Mouse (Mus musculus) thymus, postnatal 10 days (tissue): ENCODE results near the gene Eva1a.

Source experiments
- DNase-seq, 2 experiments: peaks; one replicate each; pipeline ENCODE4 v3.0.0; 2021; ENCODE audit warnings: low spot score in 2 of 2

Eva1a gene

DNA sequence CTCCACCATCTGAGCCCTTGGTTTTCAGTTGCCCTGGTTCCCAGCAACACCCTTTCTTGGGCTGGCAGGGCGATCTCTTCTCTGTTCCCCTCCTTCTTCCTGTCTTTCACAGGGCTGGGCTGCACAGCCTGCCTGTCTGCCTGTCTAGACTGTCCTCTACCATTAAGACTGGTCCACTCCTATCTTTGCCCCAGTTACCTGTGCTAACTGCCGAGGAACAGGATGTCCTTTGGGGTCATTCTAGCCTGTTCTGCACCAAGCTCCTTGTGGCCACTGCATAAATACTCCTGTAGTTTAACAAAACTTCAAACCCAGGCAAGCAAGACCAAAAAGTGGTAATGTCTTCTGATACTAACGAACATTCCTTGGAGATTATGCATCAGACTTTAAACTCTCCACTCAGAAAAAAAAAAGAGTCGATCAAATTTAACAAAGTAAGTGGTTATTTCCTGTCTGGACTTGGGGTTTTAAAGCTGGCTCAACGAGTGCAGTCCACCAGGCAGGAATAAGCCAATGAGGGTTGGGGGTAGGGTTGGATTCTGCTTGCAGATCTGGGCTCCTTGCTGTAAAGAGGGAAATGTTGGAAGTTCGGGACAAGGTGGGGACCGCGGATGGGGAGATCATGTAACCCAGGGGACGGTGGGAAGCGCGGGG lies at the start of gene Eva1a:
TSS of gene Eva1a (plus strand) at position 210 of the 654 bp plus-strand sequence.
- DNase-seq: no peak

DNA sequence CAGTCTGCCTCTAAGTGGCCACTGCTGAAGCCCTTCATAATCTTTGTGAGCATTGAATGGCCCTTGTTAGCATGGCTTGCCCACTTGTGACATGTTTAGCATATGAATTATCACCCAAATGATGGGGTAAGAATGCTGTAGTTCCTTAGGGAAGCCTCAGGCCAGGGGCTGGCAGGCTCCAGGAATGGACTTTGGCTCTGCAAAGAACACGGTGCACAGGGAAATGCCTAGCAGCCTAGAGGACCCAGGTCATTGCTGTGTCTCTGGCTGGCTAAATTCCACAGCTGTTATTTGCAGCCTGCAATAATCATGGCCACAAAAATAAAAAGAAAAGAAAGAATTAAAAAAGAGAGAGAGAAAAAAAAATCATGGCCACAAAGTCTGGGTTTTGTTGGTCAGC lies 28.5 kb upstream of the Eva1a start:
- no peak for DNase-seq

DNA sequence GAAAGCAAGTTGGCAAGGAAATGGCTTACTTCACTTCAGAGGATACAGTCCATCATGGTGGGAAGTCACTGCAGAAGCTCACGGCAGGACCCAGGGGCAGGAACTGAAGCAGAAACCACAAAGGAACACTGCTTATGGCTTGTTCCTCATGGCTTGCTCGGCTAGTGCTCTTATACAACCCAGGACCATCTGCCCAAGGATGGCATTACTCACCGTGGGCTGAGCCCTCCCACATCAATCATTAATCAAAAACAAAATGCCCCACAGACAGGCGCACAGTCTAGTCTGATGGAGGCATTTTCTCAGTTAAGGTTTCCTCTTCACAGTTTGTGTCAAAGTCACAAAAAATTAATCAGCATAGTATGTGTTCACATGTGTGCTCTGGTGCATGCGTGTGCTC lies 19.8 kb upstream of the Eva1a start:
- DNase-seq: no peak

DNA sequence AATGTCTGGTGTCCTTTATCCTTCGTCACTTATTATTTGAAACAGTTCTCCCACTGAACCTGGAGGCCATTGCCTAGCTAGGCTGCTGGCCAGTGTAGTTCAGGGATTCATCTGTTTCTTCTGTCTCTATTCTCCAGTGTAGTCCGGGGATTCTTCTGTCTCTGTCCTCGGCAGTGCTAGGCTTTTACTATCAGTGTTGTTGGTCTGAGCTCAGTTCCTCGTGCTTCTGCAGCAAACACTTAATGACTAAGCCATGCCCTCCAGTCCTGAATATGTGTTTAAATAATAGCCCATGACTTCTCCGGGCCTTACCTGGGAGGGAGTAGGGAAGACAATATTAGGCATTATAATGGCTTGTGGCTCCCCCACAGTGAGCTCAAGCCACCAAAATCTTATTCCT lies 19.3 kb upstream of the Eva1a start:
- no peak for DNase-seq

DNA sequence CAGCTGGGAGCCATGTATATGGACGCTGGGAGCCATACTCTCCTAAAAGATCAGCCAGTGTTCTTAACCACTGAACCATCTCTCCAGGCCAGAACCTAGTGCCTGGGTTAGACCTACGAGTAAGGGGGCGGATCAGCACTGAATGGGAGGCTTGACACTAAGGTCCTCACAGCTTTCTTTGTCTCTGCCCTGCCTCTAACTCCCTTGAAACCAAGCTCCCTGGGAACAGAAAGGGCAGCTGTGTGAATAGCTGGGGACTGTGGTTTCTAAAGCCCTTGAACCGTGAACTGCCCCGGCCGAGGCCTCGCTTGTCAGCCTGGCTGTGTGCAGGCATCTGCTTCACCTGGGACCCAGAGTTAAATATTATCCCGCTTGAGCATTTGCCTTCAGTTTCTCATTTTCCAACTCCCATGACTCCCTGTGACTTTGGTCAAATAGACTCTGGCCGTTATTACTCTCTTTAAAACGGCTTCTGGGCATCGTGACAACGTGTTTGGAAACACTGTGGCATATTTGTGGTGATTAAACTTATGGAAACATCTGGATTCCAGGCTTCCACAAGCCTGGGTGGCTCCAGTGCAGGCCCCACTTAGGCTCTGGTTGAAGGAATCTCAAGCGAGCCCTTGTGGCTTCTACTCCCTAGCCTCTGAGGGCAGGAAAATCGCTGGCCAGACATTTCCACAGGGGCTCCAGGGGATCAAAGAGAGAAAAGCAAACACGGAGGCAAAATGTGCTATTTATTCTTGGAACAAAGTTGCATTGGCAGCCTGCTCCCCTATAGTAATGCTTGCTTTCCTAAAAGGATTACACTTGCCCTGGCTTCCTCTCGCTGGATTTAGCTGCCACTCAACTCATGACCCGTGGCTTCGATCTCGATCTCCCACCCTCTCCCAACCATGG lies 11.0 kb upstream of the Eva1a start:
- DNase-seq: no peak

DNA sequence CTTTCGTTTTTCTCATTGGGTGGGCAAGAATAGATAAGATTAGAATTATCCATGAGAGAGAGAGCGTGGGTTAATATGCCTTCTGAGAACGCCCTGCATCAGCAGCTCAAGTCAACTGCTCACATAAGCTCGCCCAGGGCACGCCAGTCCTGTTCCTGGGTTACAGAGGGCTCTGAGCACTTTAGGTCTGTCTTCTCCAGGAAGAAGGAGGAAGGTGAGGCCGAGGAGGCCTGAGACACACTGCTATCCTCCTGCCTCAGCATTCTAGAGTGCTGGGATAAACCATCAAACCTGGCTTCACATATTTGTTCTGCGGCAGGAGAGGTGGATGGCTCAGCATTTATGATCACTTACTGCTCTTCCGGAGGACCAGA lies 10.3 kb upstream of the Eva1a start:
- DNase-seq: no peak

DNA sequence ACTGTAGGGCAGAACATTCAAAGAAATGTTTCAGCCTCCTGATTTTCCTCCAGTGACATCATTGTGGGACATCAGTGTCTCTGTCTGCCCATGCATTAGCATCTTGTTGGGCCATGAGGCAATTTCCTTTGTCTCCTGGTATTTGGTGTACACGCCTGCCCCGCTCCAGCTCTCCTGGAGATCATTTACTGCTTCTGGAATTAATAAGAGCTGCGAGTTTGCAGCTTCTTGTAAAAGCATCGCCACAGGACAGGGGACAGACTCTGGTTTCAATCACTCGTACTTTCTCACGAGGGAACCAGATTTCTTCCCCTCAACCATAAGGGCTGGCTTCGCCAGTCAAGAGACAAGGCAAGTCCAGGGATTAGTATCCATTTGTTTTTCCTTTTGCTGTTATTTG lies 3.6 kb upstream of the Eva1a start:
- DNase-seq: no peak

DNA sequence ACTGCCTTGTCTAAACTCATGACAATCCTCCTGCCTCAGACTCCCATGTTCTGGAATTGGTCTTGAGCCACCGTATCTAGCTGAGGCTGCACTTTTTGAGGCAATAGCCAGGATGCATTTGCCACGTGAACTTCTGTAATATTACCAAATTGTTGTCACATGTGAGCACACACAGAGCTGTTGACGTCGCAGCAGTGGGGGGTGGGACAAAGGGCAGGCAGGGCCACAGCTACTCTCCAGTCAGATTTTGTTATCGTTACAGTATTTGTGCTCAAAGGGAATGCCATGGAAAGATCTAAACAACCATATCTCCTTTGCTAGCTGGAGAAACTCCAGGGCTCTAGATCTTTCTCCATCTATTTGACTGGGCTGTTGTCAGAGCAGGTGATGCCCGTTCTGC lies 1.6 kb upstream of the Eva1a start:
- no peak for DNase-seq

DNA sequence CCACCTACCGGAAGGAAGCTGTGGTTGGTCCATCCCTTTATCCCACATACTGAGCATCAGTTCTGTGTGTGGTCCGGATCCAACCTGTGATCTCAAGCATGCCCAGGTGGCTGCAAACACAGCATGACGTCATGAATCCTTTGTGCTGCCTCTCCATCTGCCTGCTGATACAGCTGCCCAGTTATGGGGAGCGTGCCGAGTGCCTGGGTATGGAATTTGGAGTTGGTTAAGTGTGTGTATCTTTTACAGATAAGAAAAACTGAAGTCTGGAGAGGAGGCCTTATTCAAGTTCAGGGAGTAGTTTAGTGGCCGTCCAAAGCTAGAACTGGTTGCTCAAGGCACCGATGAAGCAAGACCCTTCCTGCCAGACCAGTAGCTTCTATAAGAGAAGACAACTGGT lies 875 bp upstream of the Eva1a start:
- no peak for DNase-seq

DNA sequence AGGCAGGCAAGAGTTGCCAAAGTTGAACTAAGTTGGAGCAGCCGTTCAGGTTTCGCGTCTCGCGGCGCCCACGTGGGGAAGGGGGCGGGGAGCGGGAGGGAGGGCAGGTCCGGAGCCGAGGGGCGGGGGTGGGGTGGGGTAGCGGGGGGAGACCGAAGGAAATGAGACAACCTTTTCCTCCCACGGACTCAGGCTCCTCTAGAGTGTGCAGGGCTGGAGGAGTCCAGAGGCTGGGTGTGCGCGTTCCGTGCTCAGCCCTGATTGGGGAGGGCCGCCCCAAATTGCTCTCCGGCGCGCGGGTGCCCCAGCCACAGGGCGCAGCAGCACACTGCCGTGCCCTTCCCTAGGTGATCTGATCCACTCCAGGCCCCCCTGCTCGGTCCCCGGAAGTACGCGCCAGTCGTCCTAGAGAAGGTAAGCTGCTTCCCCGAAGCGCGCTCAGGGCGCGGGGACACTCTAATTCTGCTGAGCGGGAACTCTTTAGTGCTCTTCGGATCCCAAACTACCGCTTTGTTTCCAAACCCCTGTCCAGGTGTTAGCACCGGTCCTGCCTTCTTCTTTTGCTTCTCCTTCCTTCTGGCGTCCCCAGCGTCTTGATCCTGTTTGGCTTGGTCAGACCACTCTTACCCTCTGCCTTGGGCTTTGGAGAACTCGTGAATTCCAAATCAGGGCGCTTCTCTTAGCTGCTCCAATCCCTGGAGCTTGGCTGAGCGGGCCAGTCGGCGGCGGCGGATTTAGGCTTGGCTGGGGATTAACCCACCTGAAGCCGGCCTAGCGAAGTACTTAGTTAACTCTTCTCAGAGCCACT lies 849 bp downstream of the Eva1a start:
- no peak for DNase-seq

DNA sequence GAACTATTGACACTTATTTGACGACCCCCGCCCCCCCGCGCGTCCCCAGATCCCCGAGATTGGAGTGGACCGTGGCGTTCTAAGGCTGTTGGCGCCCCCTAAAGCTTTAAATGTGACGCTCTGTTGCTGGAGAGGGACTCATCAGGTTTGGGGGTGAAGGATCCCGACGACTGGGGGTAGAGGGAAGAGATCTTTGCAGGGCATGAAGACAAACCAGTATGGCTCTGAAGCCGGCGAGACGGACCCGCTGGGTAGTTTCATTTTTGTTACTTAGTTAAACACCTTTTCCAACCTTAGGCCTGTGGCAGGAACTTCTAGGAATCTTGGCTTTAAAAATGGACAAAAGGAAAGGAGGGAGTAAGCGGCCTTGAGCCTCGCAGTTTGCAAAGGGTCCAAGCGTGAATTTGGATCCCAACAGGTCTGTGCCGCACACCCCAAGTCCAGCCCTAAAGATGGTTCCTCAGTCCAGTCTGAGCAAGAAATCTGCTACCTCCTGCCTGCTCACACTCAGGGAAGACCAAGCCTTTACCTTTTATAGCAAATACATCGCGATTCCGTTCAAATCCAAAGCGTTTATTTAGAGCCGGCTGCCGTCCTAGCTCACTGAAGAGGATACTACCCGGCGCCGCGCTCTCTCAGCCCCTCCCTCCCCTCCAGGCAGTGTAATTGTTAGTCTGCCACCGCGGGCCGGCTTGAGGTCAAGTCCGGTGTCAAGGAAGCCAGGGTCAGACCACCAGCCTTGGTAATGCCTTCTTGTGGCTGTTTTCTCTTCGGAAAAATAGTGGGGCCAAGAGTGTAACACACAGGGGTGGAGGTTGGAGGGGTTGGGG lies 1.7 kb downstream of the Eva1a start:
- no peak for DNase-seq

DNA sequence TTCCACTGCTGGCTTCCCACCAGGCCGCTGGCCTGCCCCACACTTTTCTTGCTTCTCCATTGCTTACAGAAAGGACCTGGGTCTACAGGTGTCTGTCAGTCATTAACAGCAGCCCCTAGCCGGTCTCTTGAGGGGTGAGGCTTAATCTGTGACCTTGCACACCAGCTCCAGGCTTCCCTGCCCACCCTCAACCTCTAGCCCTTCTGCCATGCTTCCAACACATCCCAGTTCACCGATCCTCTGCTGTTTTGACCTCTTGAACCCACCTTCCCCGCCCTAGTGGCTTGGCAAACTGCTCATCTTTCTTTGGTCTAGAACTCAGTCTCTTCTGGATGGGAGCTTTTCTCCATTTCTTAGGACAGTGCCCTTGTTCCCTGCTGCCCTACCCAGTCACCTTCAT lies 2.8 kb downstream of the Eva1a start:
- no peak for DNase-seq

DNA sequence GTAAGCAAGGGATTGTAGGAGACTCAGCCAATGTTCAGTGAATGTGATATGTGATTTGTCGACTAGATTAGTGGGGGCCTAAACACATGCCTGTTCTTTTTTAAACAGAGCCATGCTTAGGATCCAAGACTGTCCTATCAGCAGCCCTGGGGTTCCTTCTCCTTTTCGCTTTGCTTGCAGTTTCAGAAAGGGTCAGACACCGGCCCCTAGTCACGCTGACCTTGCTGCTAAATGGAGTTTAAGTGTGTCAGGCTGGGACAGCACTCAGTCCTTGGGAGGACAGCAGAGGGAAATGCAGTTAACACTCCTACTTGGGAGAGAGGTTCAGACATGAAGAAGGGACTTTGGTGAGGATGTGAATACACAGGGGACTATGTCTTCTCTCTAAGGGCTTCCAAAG lies 3.7 kb downstream of the Eva1a start:
- no peak for DNase-seq

DNA sequence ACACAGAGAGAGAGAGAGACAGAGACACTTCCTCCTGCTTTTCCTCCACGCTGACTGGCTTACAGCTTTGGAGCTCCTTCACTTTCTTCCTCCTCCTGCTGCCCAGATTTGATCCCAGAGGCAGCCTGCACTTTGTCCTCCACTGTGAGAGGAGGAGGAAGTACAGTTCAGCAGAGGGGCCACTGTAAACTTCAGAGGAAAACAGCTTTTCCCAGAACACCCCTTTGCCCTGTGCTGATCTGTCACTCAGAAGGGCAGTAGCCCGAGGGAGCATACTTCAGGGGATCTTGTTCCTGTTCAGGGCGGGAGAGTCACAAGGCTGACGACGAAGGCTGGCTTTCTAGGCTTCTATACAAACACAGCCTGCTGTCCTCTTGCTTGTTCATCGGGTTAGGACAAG lies 7.1 kb downstream of the Eva1a start:
- DNase-seq: no peak

DNA sequence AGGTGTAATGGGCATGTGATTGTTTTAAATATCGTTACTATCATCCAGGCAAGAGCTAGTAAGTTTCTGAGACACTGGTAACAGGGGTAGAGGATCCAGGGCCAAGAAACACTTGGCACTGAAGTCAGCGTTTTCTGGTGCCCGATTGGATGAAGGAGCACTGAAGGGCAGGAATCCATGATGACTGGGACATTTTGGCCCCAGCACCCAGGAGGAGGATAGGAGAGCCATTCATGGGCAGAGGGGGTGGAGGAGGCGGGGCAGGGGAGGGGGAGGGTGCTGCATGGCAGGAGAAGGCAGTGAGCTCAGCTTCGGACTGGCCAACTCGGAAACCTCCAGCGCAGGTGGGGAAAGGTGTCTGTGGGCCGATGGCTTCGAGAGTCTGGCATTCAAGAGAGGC lies 9.4 kb downstream of the Eva1a start:
- no peak for DNase-seq

DNA sequence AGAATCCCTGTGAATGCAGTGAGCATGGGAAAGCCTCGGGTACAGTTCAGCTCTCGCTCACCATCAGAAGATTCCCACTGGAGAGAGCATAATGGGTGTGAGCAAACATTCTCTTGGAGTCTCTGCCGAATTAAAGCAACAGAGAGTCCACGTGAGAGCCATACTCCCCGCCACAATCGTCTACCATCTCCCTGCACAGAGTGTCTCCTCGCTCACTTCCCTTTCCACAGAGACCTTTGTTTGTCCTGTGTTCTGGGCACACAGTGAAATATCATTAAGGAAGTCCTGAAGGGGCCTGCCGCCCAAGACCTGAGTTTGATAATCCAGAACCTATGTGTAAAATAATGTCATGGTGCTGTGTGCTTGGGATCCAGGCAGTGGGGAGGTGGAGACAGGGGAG lies 10.7 kb downstream of the Eva1a start:
- no peak for DNase-seq

DNA sequence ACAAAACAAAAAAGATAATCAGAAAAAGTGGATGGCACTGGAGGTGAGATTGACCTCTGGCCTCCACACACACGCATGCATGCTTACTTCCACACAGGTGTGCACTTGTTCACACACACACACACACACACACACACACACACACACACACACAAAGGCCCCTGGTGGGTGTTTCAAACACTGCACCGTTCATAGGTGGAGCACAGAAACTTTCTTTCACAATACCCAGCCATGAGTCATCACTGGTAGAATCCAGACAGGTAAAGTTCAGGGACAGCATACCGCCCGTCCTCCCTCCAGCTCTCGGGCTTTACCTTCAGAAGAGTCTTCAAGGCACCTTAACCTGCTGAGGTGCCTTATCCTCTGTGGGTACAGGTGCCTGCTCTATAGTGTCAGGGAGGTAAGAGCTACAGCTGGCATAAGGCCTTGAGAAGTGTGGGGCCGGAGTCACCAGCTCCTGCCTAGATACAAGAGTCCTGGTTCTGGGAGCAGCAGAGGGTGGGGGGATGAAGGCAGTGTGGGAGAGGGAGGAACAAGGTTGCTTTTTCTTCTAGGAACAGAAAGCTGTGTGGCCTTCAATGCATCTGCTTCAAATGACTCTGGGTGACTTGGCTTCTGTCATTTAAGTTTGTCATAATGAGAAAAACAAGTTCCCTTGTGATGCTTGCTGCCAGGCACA lies 11.3 kb downstream of the Eva1a start:
- DNase-seq: no peak

DNA sequence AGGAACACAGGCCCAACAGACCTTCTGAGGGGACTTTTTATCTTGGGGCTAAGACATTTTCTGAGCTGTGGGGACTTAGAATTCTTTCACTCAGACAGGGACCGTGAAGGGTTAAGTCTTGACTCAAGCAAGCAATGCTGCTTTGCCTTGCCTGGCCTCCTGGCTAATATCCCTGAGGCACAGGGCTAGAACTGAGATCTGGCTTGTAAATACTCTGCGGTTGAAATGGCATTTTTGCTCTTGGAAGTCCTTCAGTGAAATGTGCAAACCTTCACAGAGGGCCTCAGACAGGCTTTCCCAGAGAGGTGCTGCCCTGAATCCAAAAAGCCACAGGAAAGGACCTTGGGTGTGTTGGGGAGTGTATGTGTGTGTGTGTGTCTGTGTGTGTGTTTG lies 11.9 kb downstream of the Eva1a start:
- no peak for DNase-seq

DNA sequence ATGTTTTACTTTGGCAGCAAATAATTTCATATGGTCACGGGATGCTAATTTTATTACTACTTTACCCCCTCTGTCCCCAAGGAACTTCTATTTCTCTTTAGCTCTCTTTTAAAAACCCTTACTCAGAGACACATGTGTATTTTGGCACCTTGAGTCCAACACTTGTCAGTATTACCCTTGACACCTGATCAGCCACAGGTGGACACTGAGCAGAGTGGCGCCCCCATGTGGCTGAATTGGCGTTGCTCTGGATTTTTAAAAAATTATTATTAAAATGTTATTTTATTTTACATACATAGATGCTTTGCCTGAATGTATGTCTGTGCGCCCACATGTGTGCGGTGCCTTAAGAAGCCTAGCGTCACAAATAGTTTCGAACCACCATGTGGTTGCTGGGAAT lies 14.0 kb downstream of the Eva1a start:
- no peak for DNase-seq

DNA sequence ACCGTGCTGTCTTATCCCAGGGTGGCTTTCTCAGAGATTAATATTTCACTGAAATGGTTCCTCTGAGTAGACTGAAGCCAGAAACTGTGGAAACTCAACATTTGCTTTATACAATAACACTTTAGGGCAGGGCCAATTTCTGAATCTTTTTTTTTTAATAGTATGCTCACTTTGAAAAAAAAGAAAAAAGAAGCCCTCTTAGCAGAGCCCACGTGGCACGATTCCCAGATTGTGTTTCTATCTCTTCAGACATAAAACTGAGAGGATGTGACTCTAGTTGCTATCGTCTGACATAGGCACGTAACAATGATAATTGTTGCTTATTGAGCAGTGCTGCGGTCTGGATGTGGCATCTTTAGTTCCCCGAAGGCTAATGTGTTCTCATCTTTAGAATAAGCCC lies 19.1 kb downstream of the Eva1a start:
- DNase-seq: no peak

DNA sequence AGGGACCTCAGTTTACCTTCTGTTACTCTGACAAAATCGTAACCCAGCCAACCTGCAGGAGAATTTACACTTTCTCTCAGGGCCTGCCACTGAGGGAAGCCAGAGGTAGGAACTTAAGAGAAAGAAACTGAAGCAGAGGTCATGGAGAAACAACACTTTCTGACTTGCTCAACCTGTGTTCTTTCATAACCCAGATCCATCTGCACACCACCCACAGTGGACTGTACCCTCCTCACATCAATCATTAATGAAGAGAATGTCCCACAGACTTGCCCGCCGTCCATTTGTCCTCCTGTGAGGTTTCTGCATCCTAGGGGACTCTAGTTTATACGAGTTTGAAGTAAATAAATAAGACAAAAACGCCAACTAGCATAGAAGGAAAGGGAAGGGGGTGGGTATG lies 24.4 kb downstream of the Eva1a start:
- no peak for DNase-seq
